Mouse (Mus musculus): ENCODE measurements around the gene Hmx1. TPM values are rescaled to one million over a fixed set of nuclear protein-coding genes. Genes with fewer than 3 reads are reported as not detected.
A peak's percentile ranks its signal among the peaks of the same experiment; 100 is the strongest.

Gene Hmx1
- polyA plus RNA-seq, 2 experiments, result 0.09 TPM; not detected in 1

DNA sequence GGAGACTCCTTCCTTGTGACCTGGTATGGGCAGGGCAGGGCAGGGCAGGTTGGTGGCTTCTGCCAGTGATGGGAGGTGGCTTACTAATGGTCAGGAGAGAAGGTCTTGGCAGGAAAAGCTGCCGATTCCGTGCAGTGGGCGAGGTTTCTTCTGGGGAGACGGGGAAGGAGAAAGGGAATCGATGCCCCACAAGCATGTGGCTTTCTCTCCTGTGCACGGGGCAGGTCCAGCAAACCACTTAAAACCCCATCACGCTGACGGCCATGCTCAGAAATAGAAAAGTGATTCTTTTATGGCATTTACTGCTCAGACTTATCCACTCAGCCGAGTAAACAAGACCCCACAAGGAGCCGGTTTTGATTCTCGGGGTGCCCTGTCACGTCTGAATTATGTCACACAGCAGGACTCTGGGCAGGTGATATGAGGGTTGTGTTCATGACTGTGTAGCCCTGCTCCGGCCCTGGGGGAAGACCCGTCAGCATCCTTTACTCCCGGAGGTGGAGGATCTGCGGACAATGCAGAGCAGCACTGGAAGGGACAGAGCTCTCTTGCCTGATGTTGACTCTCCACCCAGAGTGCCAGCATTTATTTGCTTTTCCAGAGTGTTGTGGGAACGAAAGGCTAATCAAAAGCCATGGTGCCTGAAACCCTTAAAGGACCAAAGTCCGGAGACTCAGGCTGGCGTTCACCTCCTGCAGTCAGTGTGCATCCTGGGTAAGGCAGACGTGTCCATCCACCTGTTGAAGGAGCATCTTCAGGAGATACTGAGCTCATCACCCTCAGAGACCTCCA lies 22.5 kb upstream of the Hmx1 start:
- no peak overlapping the region for H3K27ac ChIP-seq (replicated peaks; ENCODE audit: low read depth, low read length)
- no peaks in the 10 kb centered on the region for H3K9me3 ChIP-seq (ENCODE audit: control insufficient read depth, low read length)
- H3K9ac ChIP-seq (ENCODE audit: low read depth, low read length, severe bottlenecking), result no peak overlapping the region
- peaks cover 27% of the 10 kb centered on the region for H3K27me3 ChIP-seq (ENCODE audit: control insufficient read depth, insufficient read depth, low read length)
- no peak overlapping the region for H3K4me2 ChIP-seq (replicated peaks; ENCODE audit: low read depth, low read length, severe bottlenecking)
- no peaks in the 10 kb centered on the region for H3K4me1 ChIP-seq (ENCODE audit: control insufficient read depth, insufficient read depth, low read length)
- DNase-seq (ENCODE audit: low spot score), result no peak
- no peak overlapping the region for H3K4me3 ChIP-seq (replicated peaks; ENCODE audit: low read length)
- TF ChIP-seq POLR2A (IDR thresholded peaks at IDR 0.05; ENCODE audit: borderline replicate concordance, extremely low read depth, insufficient read depth, insufficient read length), result no peak
- H3K36me3 ChIP-seq (ENCODE audit: control insufficient read depth, insufficient read depth, low read length), result no peaks in the 10 kb centered on the region
- no peak for ATAC-seq (ENCODE audit: low FRiP score, low read depth)
- WGBS, result 51% methylated on average over 20 of the region's 20 CpGs

DNA sequence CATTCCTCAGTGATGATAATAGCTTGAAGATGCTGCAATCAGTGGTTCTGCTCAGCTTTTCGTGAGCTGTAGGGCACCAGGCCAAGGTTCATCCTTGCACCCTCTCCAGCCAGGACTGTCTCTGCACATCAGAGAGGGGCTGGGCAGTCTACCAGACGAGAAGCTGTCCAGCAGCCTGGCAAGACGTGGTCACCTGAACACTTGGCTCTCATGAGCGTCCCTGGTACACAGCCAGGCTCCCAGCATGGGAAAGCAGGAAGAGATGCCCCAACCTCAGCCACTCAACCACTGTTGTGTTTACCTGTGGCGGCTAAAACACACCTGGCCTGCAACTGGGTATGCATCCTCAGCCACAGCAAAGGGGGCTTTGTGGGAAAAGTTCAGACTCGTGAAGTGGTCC lies 20.0 kb upstream of the Hmx1 start:
- Histone ChIP-seq H3K4me2 (replicated peaks; ENCODE audit: low read depth, low read length, severe bottlenecking) (no peak overlapping the region), H3K9ac (ENCODE audit: low read depth, low read length, severe bottlenecking) (no peak overlapping the region), H3K9me3 (ENCODE audit: control insufficient read depth, low read length) (no peaks in the 10 kb centered on the region), H3K27ac (replicated peaks; ENCODE audit: low read depth, low read length) (no peak overlapping the region), H3K4me1 (ENCODE audit: control insufficient read depth, insufficient read depth, low read length) (no peaks in the 10 kb centered on the region), H3K4me3 (replicated peaks; ENCODE audit: low read length) (no peak overlapping the region), H3K27me3 (ENCODE audit: control insufficient read depth, insufficient read depth, low read length) (peaks cover 27% of the 10 kb centered on the region), H3K36me3 (ENCODE audit: control insufficient read depth, insufficient read depth, low read length) (no peaks in the 10 kb centered on the region)
- DNase-seq (ENCODE audit: low spot score) (no peak), ATAC-seq (ENCODE audit: low FRiP score, low read depth) (no peak)
- no peak for TF ChIP-seq POLR2A (IDR thresholded peaks at IDR 0.05; ENCODE audit: borderline replicate concordance, extremely low read depth, insufficient read depth, insufficient read length)
- WGBS, result 77% methylated on average over 6 of the region's 6 CpGs

DNA sequence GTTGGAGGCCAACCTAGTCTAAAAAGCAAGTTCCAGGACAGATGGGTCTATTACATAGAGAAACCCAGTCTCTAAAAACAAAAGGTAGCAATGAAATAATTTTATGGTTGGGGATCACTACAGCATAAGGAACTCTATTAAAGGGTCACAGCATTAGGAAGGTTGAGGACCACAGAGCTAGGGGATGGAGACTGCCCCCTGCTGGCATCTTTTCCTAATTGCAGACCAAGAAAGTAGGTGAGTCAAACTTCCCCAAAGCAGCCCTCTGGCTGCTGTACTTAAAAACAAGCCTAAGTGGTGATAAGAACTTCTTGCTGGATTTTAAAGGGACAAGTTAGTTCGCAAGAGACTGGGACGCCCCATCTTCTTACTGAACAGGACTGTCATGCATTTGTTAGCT lies 9.8 kb upstream of the Hmx1 start:
- Histone ChIP-seq H3K9me3 (ENCODE audit: control insufficient read depth, low read length) (no peaks in the 10 kb centered on the region), H3K27me3 (ENCODE audit: control insufficient read depth, insufficient read depth, low read length) (peaks cover 75% of the 10 kb centered on the region), H3K4me1 (ENCODE audit: control insufficient read depth, insufficient read depth, low read length) (no peaks in the 10 kb centered on the region), H3K9ac (ENCODE audit: low read depth, low read length, severe bottlenecking) (no peak overlapping the region), H3K4me3 (replicated peaks; ENCODE audit: low read length) (no peak overlapping the region), H3K36me3 (ENCODE audit: control insufficient read depth, insufficient read depth, low read length) (no peaks in the 10 kb centered on the region), H3K27ac (replicated peaks; ENCODE audit: low read depth, low read length) (no peak overlapping the region), H3K4me2 (replicated peaks; ENCODE audit: low read depth, low read length, severe bottlenecking) (no peak overlapping the region)
- DNase-seq (ENCODE audit: low spot score) (no peak), ATAC-seq (ENCODE audit: low FRiP score, low read depth) (no peak)
- WGBS, result 65% methylated on average over 2 of the region's 2 CpGs
- TF ChIP-seq POLR2A (IDR thresholded peaks at IDR 0.05; ENCODE audit: borderline replicate concordance, extremely low read depth, insufficient read depth, insufficient read length), result no peak

DNA sequence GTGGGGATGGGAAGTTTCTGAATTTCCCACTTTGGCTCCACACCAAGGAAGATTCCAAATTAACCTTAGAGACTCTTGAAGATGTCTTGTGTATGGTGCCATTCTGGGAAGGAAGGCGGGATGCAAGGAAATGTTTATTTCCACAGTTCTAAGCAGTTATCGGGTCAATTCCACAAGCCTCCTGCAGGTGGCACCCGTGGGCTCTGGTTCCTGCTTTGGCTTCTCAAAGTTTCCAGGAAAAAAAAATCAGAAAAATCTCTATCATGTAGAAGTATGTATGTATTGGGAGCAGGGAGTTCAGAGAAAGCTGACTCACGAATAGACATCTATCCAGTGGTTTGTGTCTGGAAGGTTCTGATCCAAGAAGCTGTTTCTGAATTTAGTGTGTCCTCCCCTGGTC lies 9.1 kb upstream of the Hmx1 start:
- H3K27me3 ChIP-seq (ENCODE audit: control insufficient read depth, insufficient read depth, low read length), result peaks cover 82% of the 10 kb centered on the region
- no peak overlapping the region for H3K9ac ChIP-seq (ENCODE audit: low read depth, low read length, severe bottlenecking)
- no peak overlapping the region for H3K27ac ChIP-seq (replicated peaks; ENCODE audit: low read depth, low read length)
- 2% methylated on average over 4 of the region's 4 CpGs for WGBS
- DNase-seq (ENCODE audit: low spot score), result peak; percentile 70
- H3K4me1 ChIP-seq (ENCODE audit: control insufficient read depth, insufficient read depth, low read length), result no peaks in the 10 kb centered on the region
- no peak overlapping the region for H3K4me2 ChIP-seq (replicated peaks; ENCODE audit: low read depth, low read length, severe bottlenecking)
- H3K9me3 ChIP-seq (ENCODE audit: control insufficient read depth, low read length), result no peaks in the 10 kb centered on the region
- no peak for TF ChIP-seq POLR2A (IDR thresholded peaks at IDR 0.05; ENCODE audit: borderline replicate concordance, extremely low read depth, insufficient read depth, insufficient read length)
- H3K4me3 ChIP-seq (replicated peaks; ENCODE audit: low read length), result no peak overlapping the region
- H3K36me3 ChIP-seq (ENCODE audit: control insufficient read depth, insufficient read depth, low read length), result no peaks in the 10 kb centered on the region
- ATAC-seq (ENCODE audit: low FRiP score, low read depth), result no peak

DNA sequence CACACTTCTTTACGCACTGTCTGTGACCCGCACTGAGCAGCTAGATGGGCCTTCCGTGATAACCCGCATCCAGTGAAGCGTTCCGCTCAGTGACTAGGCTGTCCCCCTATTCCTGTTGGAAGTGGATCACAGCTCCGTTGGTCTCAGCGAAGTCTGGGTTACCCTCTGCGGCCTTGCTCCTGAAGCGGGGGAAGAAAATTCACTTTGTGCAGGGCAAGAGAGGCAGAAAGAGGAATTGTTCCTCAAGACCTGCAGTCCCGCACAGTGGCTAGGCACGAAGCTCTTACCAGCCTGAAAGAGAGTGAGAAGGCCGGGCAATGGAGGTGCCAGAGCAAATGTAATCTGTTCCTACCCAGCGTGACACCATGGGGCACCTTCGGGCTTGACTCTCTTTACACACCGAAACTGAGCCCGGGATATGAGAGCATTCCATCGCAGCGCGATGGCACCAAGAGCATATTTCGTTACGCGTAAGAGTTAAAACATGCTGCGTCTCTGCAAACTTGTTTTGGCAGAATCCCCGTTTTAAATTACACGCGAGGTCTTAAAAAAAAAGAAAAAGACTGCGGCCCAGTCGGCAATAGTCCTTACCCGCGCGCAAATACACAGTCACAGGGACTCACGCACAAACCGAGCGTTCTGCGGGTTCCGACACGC lies 946 bp upstream of the Hmx1 start:
- H3K27ac ChIP-seq (replicated peaks; ENCODE audit: low read depth, low read length), result no peak overlapping the region
- 1% methylated on average over 38 of the region's 38 CpGs for WGBS
- no peak for DNase-seq (ENCODE audit: low spot score)
- peak overlapping the region; percentile 50 for H3K4me3 ChIP-seq (replicated peaks; ENCODE audit: low read length)
- H3K4me2 ChIP-seq (replicated peaks; ENCODE audit: low read depth, low read length, severe bottlenecking), result peak overlapping the region; percentile 77
- peaks cover 99% of the 10 kb centered on the region for H3K27me3 ChIP-seq (ENCODE audit: control insufficient read depth, insufficient read depth, low read length)
- peaks cover 9% of the 10 kb centered on the region; the same call in 1 of the 2 replicates for H3K4me1 ChIP-seq (ENCODE audit: control insufficient read depth, insufficient read depth, low read length)
- no peak for ATAC-seq (ENCODE audit: low FRiP score, low read depth)
- H3K36me3 ChIP-seq (ENCODE audit: control insufficient read depth, insufficient read depth, low read length), result no peaks in the 10 kb centered on the region
- H3K9ac ChIP-seq (ENCODE audit: low read depth, low read length, severe bottlenecking), result no peak overlapping the region
- TF ChIP-seq POLR2A (IDR thresholded peaks at IDR 0.05; ENCODE audit: borderline replicate concordance, extremely low read depth, insufficient read depth, insufficient read length), result no peak
- H3K9me3 ChIP-seq (ENCODE audit: control insufficient read depth, low read length), result no peaks in the 10 kb centered on the region
